Mouse (Mus musculus) cerebellum, postnatal 36 days (tissue): ENCODE measurements around the gene Gm20479.

Source experiments
- DNase-seq, 2 experiments: peaks; one replicate each; pipeline ENCODE4 v3.0.0; 2021 to 2022; ENCODE audit warnings: mixed read lengths in 2 of 2

Gm20479 gene

DNA sequence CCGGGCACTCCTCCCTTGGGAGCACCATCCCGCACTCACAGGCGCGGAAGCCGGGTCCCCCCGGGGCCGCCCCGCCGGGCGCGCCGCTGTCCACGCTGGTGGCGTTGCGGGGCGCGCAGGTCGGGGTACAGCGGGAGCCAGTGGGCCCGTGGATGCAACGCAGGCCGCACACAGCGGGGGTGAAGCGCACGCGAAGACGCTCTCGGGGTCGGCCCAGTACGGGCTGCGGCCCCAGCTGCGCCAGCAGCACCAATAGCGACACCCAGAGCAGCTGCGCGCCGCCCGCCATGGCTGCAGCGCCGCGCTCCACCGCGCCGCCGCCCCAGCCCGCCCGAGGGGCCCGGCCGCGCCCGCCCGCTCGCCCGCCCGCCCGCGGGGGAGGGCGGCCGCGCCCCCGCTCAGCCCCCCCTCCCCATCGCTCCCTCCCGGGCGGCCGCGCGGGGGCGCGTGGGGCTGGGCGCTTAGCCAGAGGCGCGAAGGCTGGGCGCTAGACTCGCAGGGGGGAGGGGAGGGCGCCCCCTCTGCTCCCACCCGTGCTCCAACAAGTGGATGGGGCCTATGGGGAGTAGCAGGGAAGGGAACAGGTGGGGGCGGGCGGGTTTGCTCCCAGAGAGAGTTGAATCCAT, 23.8 kb downstream of the Gm20479 start:
- DNase-seq: no peak

DNA sequence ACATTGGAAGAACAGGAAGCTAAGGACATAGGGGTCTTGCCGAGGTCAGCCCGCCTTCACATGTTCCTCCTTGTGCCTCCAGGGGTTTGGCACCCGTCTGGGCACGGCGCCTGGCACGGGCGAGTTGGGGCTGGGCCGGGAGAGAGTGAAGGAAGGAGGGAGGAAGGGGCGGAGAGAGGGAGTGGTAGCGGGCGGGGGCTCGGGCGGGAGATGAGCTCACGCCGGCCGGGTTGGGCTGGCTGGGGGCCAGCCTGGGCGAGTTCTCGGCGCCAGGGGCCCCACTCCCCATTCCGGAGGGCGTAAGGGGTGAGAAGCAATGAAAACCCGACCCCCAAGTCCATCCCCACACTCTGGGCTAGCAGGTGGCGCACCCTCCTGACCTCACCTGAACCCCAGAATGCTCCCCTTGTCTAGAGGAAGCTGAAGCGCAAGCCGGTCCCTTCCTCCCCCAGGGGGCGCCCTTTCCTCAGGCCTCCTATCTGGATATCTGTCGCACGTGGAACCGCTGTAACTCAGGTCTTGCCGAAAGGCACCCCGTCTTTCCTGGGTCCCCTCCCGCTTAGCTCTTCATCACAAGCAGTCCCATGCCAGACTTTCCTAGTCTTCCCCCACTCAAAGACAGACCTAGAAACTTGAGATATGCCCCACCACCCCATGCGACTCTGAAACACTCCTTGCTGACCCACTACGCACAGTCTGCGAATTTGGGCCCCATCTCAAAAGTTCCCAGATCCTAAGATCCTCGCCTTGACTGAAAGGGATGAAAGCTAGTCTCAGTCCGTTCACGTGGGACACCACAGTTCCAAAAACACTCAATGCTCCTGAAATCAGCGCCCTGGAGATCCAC, 24.6 kb downstream of the Gm20479 start:
- DNase-seq: peak; percentile 69 to 82

DNA sequence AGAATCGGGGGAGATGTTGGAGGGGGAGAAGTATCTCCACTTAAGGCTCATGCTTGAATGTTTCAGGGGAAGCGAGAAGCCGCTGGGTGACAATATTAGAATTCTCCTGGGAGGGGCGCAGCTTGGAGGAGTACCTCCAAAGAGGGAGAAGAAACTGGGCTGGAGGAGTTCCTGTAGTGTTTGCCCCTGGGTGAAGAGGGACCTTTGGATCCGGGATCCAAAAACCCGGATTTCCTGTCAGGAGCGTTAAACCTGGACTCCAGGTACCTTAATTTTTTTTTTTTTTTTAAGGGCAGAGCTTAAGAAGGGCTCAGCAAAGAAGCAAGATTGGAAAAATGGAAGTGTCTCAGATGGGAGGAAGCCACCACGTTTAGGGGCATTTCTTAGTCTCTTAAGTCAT, 25.4 kb downstream of the Gm20479 start:
- no peak for DNase-seq

DNA sequence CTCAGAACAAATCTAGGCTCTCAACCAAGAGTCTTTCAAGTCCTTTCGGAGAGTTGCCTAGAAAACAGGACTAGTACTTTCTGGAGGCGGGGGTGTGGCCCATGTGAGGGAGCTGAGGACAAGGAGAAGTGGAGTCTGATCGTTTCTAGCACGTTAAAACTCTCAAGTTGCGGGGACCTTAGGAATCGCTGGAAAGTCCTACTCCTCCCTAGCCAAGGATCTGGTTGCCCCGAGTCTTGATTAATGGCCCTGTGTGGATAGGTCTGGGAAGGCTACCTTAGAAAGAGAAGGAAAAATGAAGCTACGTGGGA, 25.7 kb downstream of the Gm20479 start:
- DNase-seq: no peak

DNA sequence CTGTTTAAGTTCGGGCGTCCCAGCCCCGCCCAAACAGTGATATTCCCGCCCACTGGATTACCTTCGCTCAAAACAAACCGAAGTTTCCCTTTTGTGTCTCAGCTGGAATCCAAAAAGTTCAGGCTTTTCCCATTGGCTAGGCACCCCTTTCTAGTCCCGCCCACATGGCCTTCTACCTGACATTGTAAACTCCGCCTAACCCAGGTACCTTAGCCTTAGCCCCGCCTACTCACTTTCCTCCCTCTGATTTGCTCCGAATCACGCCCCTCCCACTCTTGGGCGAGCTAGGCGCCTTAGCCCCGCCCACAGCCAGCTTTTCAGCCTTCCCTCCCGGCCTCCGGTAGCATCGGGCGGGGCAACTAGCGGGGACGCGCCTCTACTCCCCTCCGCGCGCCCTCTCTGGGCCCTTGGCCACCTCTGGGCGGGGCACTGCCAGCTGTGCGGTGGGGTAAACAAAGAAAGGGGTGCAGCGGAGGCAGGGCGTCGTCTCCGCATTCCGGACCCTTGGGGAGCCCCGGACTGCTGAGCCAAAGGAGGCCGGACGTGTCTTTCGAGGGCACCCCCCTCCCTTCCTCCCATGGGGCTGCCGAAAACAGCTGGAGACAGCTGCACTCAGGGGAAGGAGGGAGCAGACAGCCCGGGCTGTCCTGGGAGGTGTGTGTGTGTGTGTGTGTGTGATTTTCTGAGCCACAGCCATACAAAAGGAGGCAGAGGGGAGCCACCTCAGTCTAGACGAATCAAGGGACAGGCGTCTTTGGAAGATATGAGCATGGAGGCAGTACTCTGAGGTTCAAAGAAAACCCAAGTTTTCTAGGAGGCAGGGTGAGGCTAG, 26.3 kb downstream of the Gm20479 start:
- DNase-seq: peak; percentile 35 to 56

DNA sequence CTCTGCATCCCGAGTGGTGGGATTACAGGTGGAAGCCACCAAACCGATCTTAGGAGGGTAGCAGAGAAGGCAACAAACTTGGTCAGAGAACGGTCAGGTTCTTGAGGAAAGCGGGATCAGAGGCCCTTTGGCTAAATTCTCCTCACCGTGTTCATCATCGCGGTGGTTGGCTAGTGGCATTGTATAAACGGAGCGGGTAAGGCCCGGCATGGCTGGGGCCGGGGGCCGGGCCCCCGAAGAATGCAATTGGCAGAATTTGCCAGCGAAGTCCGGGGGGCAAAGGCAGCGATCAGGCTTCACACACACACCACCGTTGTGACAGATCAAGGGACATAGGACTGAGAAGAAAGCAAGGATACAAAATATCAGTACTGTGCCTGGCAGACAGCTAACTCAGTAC, 27.2 kb downstream of the Gm20479 start:
- DNase-seq: no peak

DNA sequence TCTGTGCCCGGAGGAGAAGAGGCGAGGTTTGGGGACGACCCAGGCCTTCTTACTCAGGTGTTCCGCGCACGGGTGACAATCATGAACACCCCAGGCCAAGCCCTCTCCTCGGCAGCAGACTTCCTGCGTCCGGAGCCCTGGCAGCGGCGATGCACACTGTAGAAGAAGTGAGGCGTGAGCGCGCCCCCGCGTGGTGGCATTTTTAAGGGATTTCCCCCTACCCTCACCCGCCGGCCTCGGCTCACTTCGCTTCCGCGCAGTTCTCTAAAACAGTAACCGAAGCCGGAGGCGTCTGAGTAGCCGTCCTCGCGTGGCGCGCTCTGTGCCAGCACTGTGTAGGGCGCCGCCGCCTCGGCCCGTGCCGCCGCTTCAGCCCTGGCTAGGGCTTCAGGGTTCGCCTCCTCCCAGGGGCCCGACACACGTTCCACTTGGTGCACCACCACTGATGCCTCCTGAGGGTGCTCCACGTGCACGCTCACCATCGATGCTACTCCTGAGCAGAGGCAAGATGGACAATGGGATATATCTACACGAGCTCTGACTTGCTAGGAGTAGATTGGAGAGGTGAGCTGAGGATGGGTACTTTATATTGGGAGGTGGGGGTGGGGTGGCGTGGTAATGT, 27.8 kb downstream of the Gm20479 start:
- peak; percentile 85 to 86 for DNase-seq

DNA sequence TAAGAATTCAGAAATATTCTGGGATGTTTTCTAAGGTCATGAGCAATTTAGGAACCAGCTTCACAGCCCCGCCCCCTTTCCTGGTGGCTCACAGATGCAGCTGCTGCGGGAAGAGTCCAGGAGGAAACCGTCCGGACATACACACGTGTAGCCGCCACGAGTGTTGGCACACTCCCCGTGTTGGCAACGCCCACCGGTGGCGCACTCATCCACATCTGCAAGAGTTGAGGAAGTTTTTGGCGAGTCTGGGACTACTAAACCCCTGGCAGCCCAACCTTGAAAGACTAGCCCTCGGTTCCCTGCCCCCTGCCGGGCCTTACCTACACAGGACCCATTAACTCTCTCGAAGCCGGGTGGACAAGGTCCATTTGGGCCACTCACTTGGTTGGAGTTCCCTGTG, 28.6 kb downstream of the Gm20479 start:
- no peak for DNase-seq

DNA sequence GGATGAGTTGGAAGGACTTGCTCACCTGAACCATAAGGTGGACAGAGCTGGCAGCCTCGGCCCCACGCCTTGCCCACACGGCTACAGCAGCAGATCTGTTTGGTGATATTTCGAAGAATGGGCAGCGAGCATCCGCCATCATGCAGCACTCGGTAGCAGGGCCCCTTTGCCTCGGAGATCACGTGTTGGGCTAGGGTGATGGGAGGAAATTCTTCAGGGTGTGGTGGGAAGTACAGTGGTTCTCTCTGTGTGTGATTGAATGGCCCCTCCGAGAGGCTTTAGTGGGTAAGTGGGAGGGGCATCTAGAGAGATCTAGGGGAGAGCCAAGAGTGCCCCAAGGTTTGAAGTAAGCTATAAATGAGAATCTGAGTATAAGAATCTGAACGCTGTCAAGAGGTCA, 29.1 kb downstream of the Gm20479 start:
- DNase-seq: no peak

DNA sequence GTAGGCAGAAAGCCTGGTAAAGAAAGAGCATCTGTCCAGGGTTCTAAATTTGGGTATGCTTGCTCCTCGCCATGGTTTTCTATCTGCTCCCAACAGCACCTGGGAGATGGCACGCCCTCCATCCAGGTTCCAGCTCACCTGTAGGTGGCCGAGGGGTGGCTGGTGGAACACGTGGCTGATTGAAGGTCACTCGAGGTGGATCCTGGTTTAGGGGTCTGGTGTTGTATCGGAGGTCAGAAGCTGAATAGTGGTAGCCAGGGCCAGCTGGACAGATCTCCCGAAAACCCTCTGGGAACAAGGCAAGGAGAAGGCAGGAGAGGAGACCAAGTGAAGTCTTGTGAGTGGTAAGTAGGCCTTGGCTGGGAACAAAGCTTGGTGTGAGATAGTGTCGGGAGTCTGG, 29.7 kb downstream of the Gm20479 start:
- DNase-seq: no peak

DNA sequence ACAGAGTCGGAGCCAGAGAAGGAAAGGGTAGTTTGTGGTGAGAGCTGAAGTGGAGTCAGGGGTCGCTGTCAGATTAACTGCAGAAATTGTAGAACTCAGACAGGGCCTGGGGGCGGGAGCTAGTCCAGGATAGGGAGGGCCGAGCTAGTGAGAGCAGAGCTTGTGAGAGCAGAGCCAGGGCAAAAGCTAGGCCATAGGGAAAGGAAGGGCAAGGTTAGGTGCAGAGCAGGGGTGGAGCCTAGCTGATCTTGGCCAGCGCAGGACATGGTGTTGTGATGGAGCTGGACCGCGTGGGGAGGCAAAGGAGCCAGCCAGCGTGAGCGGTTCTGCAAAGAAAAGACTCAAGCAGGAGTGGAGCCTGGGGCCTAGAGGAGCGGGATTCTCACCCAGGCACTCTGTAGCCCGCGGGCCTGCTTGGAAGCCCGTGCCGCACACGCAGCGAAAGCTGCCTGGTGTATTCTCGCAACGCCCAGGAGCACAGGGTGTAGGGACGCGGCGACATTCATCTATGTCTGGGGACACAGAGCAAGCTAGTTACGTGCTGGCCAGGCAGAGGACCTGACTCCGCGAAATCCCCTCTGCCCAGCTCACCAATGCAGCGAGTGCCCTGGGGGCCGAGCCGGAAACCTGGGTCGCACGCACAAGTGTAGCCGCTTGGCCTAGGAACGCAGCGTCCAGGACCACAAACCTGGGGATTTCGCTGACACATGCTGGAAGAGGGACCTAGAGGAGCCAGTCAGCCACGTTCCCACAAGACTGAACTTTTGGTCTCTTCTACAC, 30.9 kb downstream of the Gm20479 start:
- peak; percentile 54 to 59 for DNase-seq

DNA sequence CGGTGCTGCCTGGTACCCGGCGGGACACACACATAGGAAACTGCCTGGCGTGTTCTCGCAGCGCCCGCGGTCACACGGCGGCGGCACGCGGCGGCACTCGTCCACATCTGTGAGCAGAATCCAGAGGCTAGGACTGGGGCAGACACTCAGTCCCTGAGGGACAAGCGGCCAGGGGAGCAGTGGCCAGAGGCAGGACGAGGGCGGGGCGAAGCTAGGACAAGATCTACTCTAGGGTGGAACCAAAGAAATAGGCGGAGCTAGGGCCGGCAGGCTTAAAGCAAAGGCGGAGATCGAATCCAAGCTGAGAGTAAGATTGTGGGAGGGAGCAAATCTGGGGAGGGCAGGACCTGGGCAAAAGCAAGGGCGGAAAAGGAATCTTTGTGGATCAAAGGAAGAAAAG, 31.5 kb downstream of the Gm20479 start:
- DNase-seq: peak; percentile 43 to 50

DNA sequence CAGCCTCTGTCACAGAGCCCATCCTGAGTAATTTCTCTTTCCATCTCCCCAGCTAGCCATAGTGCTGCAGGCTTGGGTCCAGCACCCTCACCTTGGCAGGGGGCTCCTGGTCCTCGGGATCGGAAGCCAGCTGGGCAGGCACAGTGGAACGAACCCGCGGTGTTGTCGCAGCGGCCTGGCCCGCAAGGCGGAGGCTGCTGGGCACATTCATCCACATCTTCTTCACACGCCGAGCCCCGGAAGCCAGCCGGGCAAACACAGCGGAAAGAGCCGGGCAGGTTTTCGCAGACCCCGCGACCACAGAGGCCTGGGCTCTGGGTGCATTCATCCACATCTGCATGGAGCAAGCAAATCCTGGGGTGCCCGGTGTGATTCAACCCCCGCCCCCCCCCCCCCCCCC, 32.3 kb downstream of the Gm20479 start:
- no peak for DNase-seq

DNA sequence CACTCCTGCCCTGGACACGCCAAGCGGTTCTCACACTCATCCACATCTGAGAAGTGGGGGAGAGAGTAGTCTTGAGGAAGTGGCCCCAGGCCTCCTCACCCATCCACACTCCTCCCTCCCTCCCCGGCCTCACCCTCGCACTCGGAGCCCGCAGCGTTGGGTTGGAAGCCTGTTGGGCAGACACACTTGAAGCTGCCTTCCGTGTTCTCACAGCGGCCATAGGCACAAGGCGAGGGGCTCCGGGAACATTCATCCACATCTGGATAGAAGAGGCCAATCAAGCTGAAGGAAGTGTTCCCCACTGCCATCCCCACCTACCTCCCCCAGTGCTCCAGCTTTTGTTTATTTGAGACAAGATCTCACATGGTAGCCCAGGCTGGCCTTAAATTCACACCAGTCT, 33.1 kb downstream of the Gm20479 start:
- no peak for DNase-seq

DNA sequence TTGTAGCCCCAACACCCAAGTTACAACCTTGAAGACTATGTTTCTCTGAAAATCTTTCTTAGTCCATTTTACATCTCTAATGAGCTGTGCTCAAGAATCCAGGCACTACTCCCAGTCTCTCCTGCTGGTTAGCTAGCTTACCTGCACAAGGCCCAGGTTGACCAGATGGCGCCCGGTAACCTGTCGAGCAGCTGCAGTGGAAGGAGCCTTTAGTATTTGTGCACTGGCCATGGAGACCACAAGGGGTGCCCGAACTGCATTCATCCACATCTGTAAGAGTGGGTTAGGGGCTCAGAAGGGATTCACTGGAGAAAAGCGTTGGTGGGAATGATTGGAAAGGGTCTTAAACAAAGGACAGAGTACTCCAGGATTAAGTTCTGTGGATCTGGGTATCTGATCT, 34.2 kb downstream of the Gm20479 start:
- no peak for DNase-seq

DNA sequence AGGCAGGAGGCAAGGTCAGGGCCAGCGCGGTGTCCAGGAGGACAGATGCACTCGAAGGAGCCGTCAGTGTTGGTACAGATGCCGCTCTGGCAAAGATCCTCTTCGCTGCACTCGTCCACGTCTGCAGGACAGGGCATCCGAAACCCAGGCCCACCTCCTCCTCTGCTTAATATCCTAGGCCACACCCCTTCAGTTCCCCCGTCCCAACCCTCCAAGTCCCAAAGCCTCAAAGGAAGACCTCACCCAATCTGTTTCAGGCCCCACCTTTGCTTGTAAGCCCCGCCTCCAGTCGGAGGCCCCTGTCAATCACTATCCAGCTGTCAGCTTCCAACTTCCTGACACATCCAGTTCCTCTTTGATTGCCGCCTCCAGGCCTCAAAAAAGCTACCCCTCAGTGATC, 34.9 kb downstream of the Gm20479 start:
- no peak for DNase-seq

DNA sequence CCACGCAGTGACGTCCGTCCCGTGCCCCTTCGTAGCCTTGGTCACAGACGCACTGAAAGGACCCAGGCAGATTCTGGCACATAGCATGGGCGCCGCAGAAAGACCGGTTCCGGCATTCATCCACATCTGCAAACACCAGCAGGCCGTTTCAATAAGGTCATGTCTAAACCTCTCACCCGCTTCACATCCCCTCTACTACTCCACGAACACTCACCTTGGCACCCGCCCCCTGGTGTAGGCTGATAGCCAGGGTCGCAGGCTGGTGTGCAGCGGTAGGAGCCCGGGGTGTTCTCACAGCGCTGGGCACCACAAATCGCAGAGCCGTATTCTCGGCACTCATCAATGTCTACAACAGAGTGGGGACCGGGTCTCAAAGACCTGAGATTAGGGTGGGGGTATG, 37.8 kb downstream of the Gm20479 start:
- DNase-seq: no peak

DNA sequence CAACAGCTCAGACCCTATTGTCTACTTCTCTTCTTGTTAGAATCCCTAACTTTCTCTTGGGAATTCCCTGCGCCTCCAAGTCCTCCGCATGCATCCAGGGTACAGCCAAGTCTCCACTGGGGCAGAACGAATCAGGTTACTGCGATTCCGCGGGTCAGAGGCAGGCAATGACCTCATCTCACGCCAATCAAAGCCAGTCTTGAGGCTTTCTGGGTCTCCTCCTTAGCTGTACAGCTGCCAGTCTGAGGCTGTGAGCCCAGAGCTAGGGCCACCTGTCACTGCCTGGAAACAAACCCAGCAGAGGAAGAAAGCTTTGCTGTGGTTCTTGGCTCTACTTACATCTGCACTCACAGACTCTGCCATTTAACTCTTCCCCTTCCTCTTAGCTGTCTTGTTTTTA, 41.3 kb downstream of the Gm20479 start:
- peak in 1 of 2 experiments; percentile 43 for DNase-seq

DNA sequence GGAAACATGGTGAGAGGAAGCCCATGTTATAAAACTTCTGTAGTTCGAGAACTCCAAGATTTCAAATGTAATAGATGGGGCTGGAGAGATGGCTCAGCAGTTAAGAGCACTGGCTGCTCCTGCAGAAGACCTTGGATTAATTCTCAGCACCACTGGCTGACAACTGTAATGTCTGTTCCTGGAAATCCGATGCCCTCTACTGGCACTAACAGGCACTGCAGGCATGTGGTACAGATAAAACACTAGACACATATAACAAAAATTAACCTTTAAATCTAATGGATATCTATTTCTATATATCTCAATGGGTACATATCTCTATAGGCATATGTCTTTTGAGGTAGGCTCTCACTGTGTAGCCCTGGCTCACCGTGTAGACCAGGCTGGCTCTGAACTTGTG, 42.8 kb downstream of the Gm20479 start:
- no peak for DNase-seq

DNA sequence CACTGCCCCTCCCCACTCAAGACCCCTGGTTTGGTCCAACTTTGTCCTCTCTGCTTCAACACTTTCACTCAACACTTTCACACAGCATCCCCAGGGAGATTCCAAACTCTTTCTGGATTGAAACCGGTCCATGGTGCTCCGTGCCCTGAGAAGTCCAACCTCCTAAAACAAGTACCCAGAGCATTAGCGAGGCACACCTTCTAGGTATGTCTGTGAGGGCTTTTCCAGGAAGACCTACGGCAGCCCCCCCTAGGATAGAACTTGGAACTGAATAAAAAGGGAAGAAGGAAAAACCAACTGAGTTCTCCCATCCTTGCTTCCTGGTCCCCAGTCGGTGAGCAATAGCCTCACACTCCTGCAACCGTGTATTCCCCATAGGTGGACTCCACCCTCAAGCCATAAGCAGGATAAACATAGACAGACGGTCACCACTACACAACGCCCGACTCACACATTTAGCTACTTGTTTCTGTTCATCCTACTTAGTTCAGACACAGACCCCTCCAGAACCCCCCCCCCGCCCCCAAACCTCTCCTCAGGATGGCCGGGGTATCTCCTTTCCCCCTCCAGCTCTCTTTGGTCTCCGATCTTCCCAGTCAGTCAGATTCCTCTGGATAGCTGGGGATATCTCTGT, 45.5 kb downstream of the Gm20479 start:
- no peak for DNase-seq

DNA sequence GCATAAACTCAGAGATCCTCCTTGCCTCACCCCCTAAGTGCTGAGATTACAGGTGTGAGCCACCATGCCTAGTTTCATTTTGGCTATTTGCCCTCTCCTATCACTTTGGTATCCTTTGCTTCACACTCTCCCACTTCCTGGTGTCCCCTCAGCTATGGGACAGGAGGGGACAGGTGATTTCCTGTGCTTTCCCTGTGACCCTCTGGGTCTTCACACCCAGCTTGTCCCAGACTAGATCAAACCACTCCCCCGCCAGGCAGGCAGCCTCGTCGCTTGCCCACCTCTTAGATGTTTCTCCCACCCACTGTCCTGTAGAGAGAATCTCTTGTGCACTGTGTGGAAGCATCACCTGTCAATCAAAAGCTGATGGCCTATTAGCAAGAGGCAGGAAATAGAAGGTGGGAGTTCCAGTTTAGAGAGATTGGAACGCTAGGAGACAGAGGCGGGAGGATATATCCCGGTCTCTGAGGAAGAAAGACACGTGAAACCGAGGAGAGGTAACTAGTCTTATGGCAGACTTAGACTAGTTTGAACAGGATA, 46.2 kb downstream of the Gm20479 start:
- DNase-seq: no peak

DNA sequence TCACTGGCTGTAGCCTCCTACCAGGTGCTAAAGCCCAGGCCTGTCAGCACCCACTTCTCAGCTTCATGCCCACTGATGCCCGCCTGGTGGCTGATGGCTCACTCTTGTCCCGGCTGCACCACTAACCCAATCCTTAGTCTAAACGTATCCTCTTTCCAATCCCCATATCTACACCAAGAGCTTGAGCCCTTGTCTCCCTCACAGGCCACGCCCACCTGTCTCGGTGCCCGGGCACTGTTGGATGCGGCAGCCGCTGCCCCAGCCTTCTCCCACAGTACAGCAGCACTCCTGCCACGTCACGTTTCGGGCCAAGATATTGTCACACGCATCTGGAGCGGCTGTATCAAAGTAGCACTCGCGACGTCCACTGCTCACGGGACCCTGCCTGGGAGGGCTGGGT, 46.9 kb downstream of the Gm20479 start:
- peak; percentile 56 to 64 for DNase-seq
